Mouse (Mus musculus) heart, embryonic 16.5 days (tissue): ENCODE measurements around the gene Kansl1l. TPM values are rescaled to one million over a fixed set of nuclear protein-coding genes. Genes with fewer than 3 reads are reported as not detected.

Experiments
- ATAC-seq: fragments of 200-750 bp; cut with Nextera tagmentation; replicated peaks from 2 replicates; pipeline ENCODE4 v1.8.0; 2017; ENCODE audit warnings: moderate number of reproducible peaks; ENCODE audit not compliant: insufficient read depth, low FRiP score; ENCODE audit errors: extremely low read depth
- H3K27ac ChIP-seq: fragments of 300-500 bp; sonication (generic); 2 replicates; pipeline ENCODE4 v1.5.1; 2014; ENCODE audit warnings: mild to moderate bottlenecking, low read length, control low read depth, moderate library complexity
- H3K27me3 ChIP-seq: fragments of 300-500 bp; sonication (generic); 2 replicates; pipeline ENCODE4 v1.6.1; 2014; ENCODE audit warnings: low read length, mixed read lengths; ENCODE audit not compliant: control insufficient read depth, insufficient read depth
- H3K36me3 ChIP-seq: fragments of 300-500 bp; sonication (generic); 2 replicates; pipeline ENCODE4 v1.6.1; 2014; ENCODE audit not compliant: control insufficient read depth, insufficient read depth
- H3K4me1 ChIP-seq: fragments of 300-500 bp; sonication (generic); 2 replicates; pipeline ENCODE4 v1.6.1; 2014; ENCODE audit warnings: low read length, mixed read lengths; ENCODE audit not compliant: control insufficient read depth, insufficient read depth
- H3K4me2 ChIP-seq: fragments of 300-500 bp; sonication (generic); 2 replicates; pipeline ENCODE4 v1.6.1; 2014; ENCODE audit warnings: low read depth, mild to moderate bottlenecking, control low read depth, low read length
- H3K4me3 ChIP-seq: fragments of 300-500 bp; sonication (generic); 2 replicates; pipeline ENCODE4 v1.5.1; 2014; ENCODE audit warnings: mild to moderate bottlenecking, control low read depth, low read length
- H3K9ac ChIP-seq: fragments of 300-500 bp; sonication (generic); 2 replicates; pipeline ENCODE4 v1.6.1; 2014; ENCODE audit warnings: low read length, control low read depth
- H3K9me3 ChIP-seq: fragments of 300-500 bp; sonication (generic); replicated peaks from 2 replicates; pipeline ENCODE4 v1.6.1; 2016; ENCODE audit warnings: low read length; ENCODE audit not compliant: control insufficient read depth
- WGBS: fragments of 180-500 bp; shearing (Covaris S2); extraction: QIAGEN DNeasy Blood & Tissue Kit; methylation state at CpG from one replicate; pipeline ENCODE4 v1.1.7; 2014; 5-methylcytosine and 5-hydroxymethylcytosine counted together
- polyA plus RNA-seq: library from polyadenylated mRNA; unstranded; fragments of >200 nt; fragmentation: Nextera tagmentation; extraction: Ambion mirVana; gene quantifications from 2 replicates; pipeline ENCODE4 v1.2.1, GENCODE M21; 2015

Kansl1l gene
- polyA plus RNA-seq, 1 experiment from 2014 or later: 13.1 TPM

DNA sequence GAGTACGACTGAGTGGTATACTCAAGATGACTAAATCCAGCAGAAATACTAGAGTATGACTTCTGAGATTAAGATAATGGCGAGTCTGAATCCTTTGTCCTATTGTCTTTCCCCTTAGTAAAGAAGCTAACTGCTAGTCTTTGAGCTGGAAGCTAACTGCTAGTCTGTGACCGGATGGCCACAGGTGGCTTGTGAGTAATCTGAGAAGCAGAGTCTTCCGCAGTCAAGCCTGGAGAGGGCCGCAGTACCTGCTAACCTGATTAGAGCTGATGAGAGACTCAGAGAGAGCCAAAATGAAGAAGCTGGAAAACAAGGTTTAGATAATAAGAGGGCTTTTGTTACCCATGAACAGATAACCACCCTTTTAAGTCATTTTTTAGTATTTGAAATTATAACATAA lies 12.7 kb downstream of the Kansl1l start:
- peaks cover 7% of the 10 kb centered on the region for H3K4me1 ChIP-seq
- no peak overlapping the region for H3K9ac ChIP-seq
- WGBS: 56% methylated on average over 5 of the region's 5 CpGs
- no peak overlapping the region for H3K4me3 ChIP-seq
- ATAC-seq: no peak
- H3K9me3 ChIP-seq: no peaks in the 10 kb centered on the region; the same call in 1 of the 2 replicates
- H3K4me2 ChIP-seq: no peak overlapping the region
- no peak overlapping the region for H3K27ac ChIP-seq
- H3K27me3 ChIP-seq: no peaks in the 10 kb centered on the region
- H3K36me3 ChIP-seq: peaks cover 13% of the 10 kb centered on the region

- Histone ChIP-seq H3K4me2 (no peak overlapping the region), H3K9ac (no peak overlapping the region), H3K4me3 (no peak overlapping the region), H3K4me1 (peaks cover 3% of the 10 kb centered on the region; the same call in 1 of the 2 replicates), H3K27me3 (no peaks in the 10 kb centered on the region), H3K36me3 (peaks cover 13% of the 10 kb centered on the region), H3K9me3 (no peaks in the 10 kb centered on the region), H3K27ac (no peak overlapping the region)
- ATAC-seq: no peak
- WGBS: 91% methylated on average over 2 of the region's 2 CpGs
Measured at GRCm38 (mm10) chr1:66797962-66798361, 19.4 kb downstream of the Kansl1l start.

DNA sequence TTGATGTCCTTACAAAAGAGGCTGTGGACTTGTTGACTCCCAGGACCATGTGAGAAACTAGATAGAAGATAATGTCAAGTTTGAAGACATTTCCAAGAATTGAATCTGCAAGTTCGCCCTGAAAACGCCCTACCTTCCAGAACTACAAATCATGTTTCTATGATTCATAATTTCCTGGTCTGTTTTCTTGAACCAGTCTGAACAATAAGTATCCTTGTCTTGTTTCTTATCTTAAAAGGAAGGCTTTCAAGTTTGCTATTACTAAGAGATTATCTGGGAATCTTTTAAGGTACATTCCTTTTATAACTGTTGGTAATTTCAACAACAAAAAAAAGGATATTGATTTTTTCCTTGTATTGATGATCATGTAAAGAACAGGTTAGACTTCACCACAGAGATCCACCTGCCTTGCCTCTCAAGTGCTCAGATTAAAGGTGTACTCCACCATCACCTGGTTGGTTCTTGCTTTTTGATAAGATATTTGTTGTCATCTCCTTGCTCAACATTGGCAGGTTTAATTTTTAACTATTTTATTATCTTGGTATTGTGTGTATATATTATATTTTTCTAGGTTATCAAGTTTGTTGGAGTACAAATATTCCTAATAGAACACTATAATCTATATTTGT lies 24.4 kb downstream of the Kansl1l start:
- Histone ChIP-seq H3K27ac (no peak overlapping the region), H3K4me3 (no peak overlapping the region), H3K27me3 (no peaks in the 10 kb centered on the region), H3K4me2 (no peak overlapping the region), H3K4me1 (0 out of 2 replicates have a peak, but pooled peaks cover 5% of the 10 kb centered on the region), H3K9me3 (no peaks in the 10 kb centered on the region), H3K9ac (no peak overlapping the region), H3K36me3 (no peaks in the 10 kb centered on the region)
- ATAC-seq: no peak
- 87% methylated on average over 2 of the region's 2 CpGs for WGBS

GRCm38 (mm10) chr1:66782296-66782695 lies 35.1 kb downstream of the Kansl1l start:
- Histone ChIP-seq H3K9ac (no peak overlapping the region), H3K4me1 (no peaks in the 10 kb centered on the region), H3K4me3 (no peak overlapping the region), H3K27me3 (no peaks in the 10 kb centered on the region), H3K4me2 (no peak overlapping the region), H3K27ac (no peak overlapping the region), H3K36me3 (no peaks in the 10 kb centered on the region; the same call in 1 of the 2 replicates), H3K9me3 (no peaks in the 10 kb centered on the region)
- ATAC-seq: no peak
- 64% methylated on average over 2 of the region's 2 CpGs for WGBS

GRCm38 (mm10) chr1:66781027-66781426 lies 36.3 kb downstream of the Kansl1l start:
- H3K9me3 ChIP-seq: no peaks in the 10 kb centered on the region
- WGBS: 79% methylated on average over 4 of the region's 4 CpGs
- no peak for ATAC-seq
- no peaks in the 10 kb centered on the region for H3K4me1 ChIP-seq
- no peaks in the 10 kb centered on the region; the same call in 1 of the 2 replicates for H3K36me3 ChIP-seq
- H3K4me2 ChIP-seq: no peak overlapping the region
- no peak overlapping the region for H3K9ac ChIP-seq
- no peaks in the 10 kb centered on the region for H3K27me3 ChIP-seq
- no peak overlapping the region for H3K27ac ChIP-seq
- H3K4me3 ChIP-seq: no peak overlapping the region

- no peaks in the 10 kb centered on the region for H3K27me3 ChIP-seq
- no peaks in the 10 kb centered on the region for H3K4me1 ChIP-seq
- no peak overlapping the region for H3K27ac ChIP-seq
- no peak overlapping the region for H3K4me2 ChIP-seq
- no peaks in the 10 kb centered on the region for H3K9me3 ChIP-seq
- ATAC-seq: no peak
- no peaks in the 10 kb centered on the region; the same call in 1 of the 2 replicates for H3K36me3 ChIP-seq
- no peak overlapping the region for H3K9ac ChIP-seq
- 88% methylated on average over 1 of the region's 1 CpGs for WGBS
- H3K4me3 ChIP-seq: no peak overlapping the region
Measured at GRCm38 (mm10) chr1:66778798-66779197, 38.6 kb downstream of the Kansl1l start.

DNA sequence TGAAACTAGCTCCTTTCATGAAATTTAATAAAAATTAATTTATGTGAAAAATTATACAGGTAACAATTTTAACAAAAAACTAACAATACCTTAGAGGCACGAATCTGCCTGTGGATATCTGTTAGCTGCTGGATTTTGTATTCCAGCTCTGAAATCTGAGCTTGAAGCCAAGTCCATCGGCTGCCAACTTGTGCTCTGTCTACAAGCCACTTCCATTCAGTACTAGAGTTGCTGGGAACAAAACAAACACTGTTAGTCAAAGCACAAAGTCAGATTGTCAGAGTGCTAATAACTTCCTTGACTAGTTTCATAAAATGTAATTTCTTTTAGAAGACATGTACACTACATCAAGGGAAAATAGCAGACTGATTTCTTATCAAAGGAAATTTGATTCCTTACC lies 39.5 kb downstream of the Kansl1l start:
- H3K27ac ChIP-seq: no peak overlapping the region
- no peaks in the 10 kb centered on the region for H3K27me3 ChIP-seq
- no peaks in the 10 kb centered on the region for H3K4me1 ChIP-seq
- no peak overlapping the region for H3K4me3 ChIP-seq
- H3K9me3 ChIP-seq: no peaks in the 10 kb centered on the region
- no peak overlapping the region for H3K9ac ChIP-seq
- no peak for ATAC-seq
- 63% methylated on average over 2 of the region's 2 CpGs for WGBS
- H3K4me2 ChIP-seq: no peak overlapping the region
- H3K36me3 ChIP-seq: peaks cover 3% of the 10 kb centered on the region

DNA sequence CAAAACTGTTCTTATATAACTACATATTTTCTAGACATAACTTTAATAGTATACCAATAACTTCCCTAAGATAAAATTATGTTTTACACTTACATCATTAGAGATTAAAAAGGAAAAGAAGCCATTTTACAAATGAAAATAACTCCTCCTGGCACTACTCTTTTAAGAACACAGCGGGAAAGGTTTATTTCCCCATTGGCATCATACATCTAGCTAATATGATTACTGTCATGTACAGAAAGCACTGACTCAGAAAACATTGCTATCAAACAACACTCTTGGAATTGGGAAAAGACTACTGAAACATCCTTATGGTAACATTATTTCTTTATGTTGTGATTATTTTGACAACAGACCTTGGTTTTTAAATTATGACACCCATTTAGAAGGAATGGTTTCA lies 48.6 kb downstream of the Kansl1l start:
- no peaks in the 10 kb centered on the region for H3K9me3 ChIP-seq
- H3K36me3 ChIP-seq: peaks cover 22% of the 10 kb centered on the region
- 92% methylated on average over 1 of the region's 1 CpGs for WGBS
- H3K9ac ChIP-seq: no peak overlapping the region
- no peak for ATAC-seq
- H3K27ac ChIP-seq: no peak overlapping the region
- H3K27me3 ChIP-seq: no peaks in the 10 kb centered on the region
- H3K4me2 ChIP-seq: no peak overlapping the region
- H3K4me1 ChIP-seq: no peaks in the 10 kb centered on the region
- H3K4me3 ChIP-seq: no peak overlapping the region

- H3K27me3 ChIP-seq: no peaks in the 10 kb centered on the region
- 57% methylated on average over 1 of the region's 1 CpGs for WGBS
Measured at GRCm38 (mm10) chr1:66730581-66730980, 86.8 kb downstream of the Kansl1l start.

More at GRCm38 (mm10) chr1:66730581-66730980, 86.8 kb downstream of the Kansl1l start:
- Histone ChIP-seq H3K9me3 (no peaks in the 10 kb centered on the region), H3K27ac (no peak overlapping the region), H3K4me3 (no peak overlapping the region), H3K36me3 (peaks cover 21% of the 10 kb centered on the region), H3K4me1 (no peaks in the 10 kb centered on the region), H3K4me2 (no peak overlapping the region), H3K9ac (no peak overlapping the region)
- ATAC-seq: no peak
